Mouse (Mus musculus): Measurements from ENCODE around the gene 4930432M17Rik. TPM values are rescaled to one million over a fixed set of nuclear protein-coding genes. Genes with fewer than 3 reads are reported as not detected.

4930432M17Rik gene
- polyA plus RNA-seq, 1 experiment from 2014 or later = not detected

DNA sequence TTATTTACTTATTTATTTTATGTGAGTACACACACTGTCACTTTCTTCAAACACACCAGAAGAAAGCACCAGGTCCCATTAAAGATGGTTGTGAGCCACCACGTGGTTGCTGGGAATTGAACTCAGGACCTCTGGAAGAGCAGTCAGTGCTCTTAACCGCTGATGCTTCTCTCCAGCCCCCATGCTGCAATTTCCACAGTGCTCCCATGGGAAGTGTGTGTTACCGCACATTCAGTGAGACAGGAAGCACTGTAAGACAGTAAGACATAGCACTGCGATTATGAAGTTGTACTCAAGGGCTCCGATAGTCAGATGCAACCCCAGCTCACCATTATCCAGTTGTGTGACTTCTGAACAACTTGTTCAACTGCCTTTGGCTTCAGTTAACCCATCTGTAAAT lies 45.9 kb downstream of the 4930432M17Rik start:
- 90% methylated on average over 5 of the region's 5 CpGs for WGBS
- H3K27me3 ChIP-seq (ENCODE audit: control insufficient read depth, insufficient read depth, low read length) = no peaks in the 10 kb centered on the region
- ATAC-seq (ENCODE audit: insufficient read depth, low FRiP score, low TSS enrichment) = no peak

GRCm38 (mm10) chr3:121718679-121719078 lies 48.1 kb downstream of the 4930432M17Rik start:
- Histone ChIP-seq H3K4me2 (ENCODE audit: low read depth) (no peak overlapping the region), H3K4me1 (ENCODE audit: control insufficient read depth, insufficient read depth, low read length) (peaks cover 7% of the 10 kb centered on the region; the same call in 1 of the 2 replicates), H3K27me3 (ENCODE audit: control insufficient read depth, insufficient read depth, low read length) (no peaks in the 10 kb centered on the region; the same call in 1 of the 2 replicates), H3K9ac (ENCODE audit: low read length) (no peak overlapping the region), H3K9me3 (ENCODE audit: control insufficient read depth, low read length) (no peaks in the 10 kb centered on the region), H3K27ac (ENCODE audit: low read depth, low read length) (no peak overlapping the region), H3K4me3 (ENCODE audit: low read depth, low read length) (no peak overlapping the region), H3K36me3 (ENCODE audit: control insufficient read depth, insufficient read depth, low read length) (no peaks in the 10 kb centered on the region)
- DNase-seq (ENCODE audit: low spot score) (no peak), ATAC-seq (ENCODE audit: insufficient read depth, low FRiP score, low TSS enrichment) (no peak)
- 83% methylated on average over 8 of the region's 8 CpGs for WGBS

More for the DNA sequence above, 45.9 kb downstream of the 4930432M17Rik start:
- Histone ChIP-seq H3K9ac (ENCODE audit: low read length) (no peak overlapping the region), H3K4me1 (ENCODE audit: control insufficient read depth, insufficient read depth, low read length) (0 out of 2 replicates have a peak, but pooled peaks cover 2% of the 10 kb centered on the region), H3K27ac (ENCODE audit: low read depth, low read length) (no peak overlapping the region), H3K36me3 (ENCODE audit: control insufficient read depth, insufficient read depth, low read length) (no peaks in the 10 kb centered on the region), H3K9me3 (ENCODE audit: control insufficient read depth, low read length) (no peaks in the 10 kb centered on the region), H3K4me2 (ENCODE audit: low read depth) (no peak overlapping the region), H3K4me3 (ENCODE audit: low read depth, low read length) (no peak overlapping the region)
- DNase-seq (ENCODE audit: low spot score) = no peak

DNA sequence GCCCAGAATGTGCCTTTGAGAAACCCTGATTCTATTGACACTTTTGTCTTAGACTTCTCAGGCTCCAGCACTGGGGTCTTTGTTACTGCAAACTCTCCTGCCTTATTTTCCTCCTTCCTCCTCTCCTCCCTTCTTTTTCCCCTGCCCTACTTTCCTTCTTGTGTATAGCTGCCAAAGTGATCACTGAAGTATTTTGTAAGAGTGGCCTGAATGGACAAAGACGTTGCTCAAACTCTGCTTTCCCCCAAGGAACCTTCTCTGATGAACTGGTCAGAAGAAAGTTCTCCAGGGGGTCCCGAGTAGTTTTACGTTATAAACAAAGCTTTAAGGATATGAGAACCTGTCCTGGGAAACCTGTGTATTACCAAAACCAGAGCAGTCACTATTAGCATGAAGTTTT lies 49.1 kb downstream of the 4930432M17Rik start:
- ATAC-seq (ENCODE audit: insufficient read depth, low FRiP score, low TSS enrichment) (no peak), DNase-seq (ENCODE audit: low spot score) (no peak)
- 84% methylated on average over 3 of the region's 3 CpGs for WGBS
- no peak overlapping the region for H3K27ac ChIP-seq (ENCODE audit: low read depth, low read length)
- peaks cover 5% of the 10 kb centered on the region; the same call in 1 of the 2 replicates for H3K27me3 ChIP-seq (ENCODE audit: control insufficient read depth, insufficient read depth, low read length)
- H3K4me1 ChIP-seq (ENCODE audit: control insufficient read depth, insufficient read depth, low read length) = peaks cover 9% of the 10 kb centered on the region; the same call in 1 of the 2 replicates
- H3K36me3 ChIP-seq (ENCODE audit: control insufficient read depth, insufficient read depth, low read length) = no peaks in the 10 kb centered on the region
- H3K9ac ChIP-seq (ENCODE audit: low read length) = no peak overlapping the region
- no peak overlapping the region for H3K4me2 ChIP-seq (ENCODE audit: low read depth)
- no peak overlapping the region for H3K4me3 ChIP-seq (ENCODE audit: low read depth, low read length)
- no peaks in the 10 kb centered on the region for H3K9me3 ChIP-seq (ENCODE audit: control insufficient read depth, low read length)

- H3K4me1 ChIP-seq (ENCODE audit: control insufficient read depth, insufficient read depth, low read length) = peaks cover 9% of the 10 kb centered on the region; the same call in 1 of the 2 replicates
- no peaks in the 10 kb centered on the region for H3K36me3 ChIP-seq (ENCODE audit: control insufficient read depth, insufficient read depth, low read length)
- DNase-seq (ENCODE audit: low spot score) = no peak
- H3K27me3 ChIP-seq (ENCODE audit: control insufficient read depth, insufficient read depth, low read length) = peaks cover 5% of the 10 kb centered on the region; the same call in 1 of the 2 replicates
- no peak overlapping the region for H3K4me2 ChIP-seq (ENCODE audit: low read depth)
- no peak for ATAC-seq (ENCODE audit: insufficient read depth, low FRiP score, low TSS enrichment)
- no peak overlapping the region for H3K27ac ChIP-seq (ENCODE audit: low read depth, low read length)
- no peaks in the 10 kb centered on the region for H3K9me3 ChIP-seq (ENCODE audit: control insufficient read depth, low read length)
- no peak overlapping the region for H3K9ac ChIP-seq (ENCODE audit: low read length)
- H3K4me3 ChIP-seq (ENCODE audit: low read depth, low read length) = no peak overlapping the region
- 51% methylated on average over 14 of the region's 14 CpGs for WGBS
Observed at GRCm38 (mm10) chr3:121720801-121721690, 50.5 kb downstream of the 4930432M17Rik start.

GRCm38 (mm10) chr3:121721691-121722070 lies 51.1 kb downstream of the 4930432M17Rik start:
- Histone ChIP-seq H3K4me3 (ENCODE audit: low read depth, low read length) (no peak overlapping the region), H3K4me1 (ENCODE audit: control insufficient read depth, insufficient read depth, low read length) (peaks cover 9% of the 10 kb centered on the region; the same call in 1 of the 2 replicates), H3K4me2 (ENCODE audit: low read depth) (no peak overlapping the region), H3K27me3 (ENCODE audit: control insufficient read depth, insufficient read depth, low read length) (peaks cover 5% of the 10 kb centered on the region; the same call in 1 of the 2 replicates), H3K9ac (ENCODE audit: low read length) (no peak overlapping the region), H3K27ac (ENCODE audit: low read depth, low read length) (no peak overlapping the region), H3K36me3 (ENCODE audit: control insufficient read depth, insufficient read depth, low read length) (no peaks in the 10 kb centered on the region), H3K9me3 (ENCODE audit: control insufficient read depth, low read length) (no peaks in the 10 kb centered on the region)
- ATAC-seq (ENCODE audit: insufficient read depth, low FRiP score, low TSS enrichment) (no peak), DNase-seq (ENCODE audit: low spot score) (no peak)
- 64% methylated on average over 7 of the region's 7 CpGs for WGBS

- Histone ChIP-seq H3K9ac (ENCODE audit: low read length) (peak within 1 kb of the TSS; percentile 49), H3K27ac (ENCODE audit: low read depth, low read length) (no peak within 1 kb of the TSS), H3K4me1 (ENCODE audit: control insufficient read depth, insufficient read depth, low read length) (peaks cover 9% of the 10 kb centered on the region; the same call in 1 of the 2 replicates), H3K9me3 (ENCODE audit: control insufficient read depth, low read length) (no peaks in the 10 kb centered on the region), H3K36me3 (ENCODE audit: control insufficient read depth, insufficient read depth, low read length) (no peaks in the 10 kb centered on the region), H3K4me2 (ENCODE audit: low read depth) (peak within 1 kb of the TSS; percentile 50), H3K27me3 (ENCODE audit: control insufficient read depth, insufficient read depth, low read length) (peaks cover 5% of the 10 kb centered on the region; the same call in 1 of the 2 replicates), H3K4me3 (ENCODE audit: low read depth, low read length) (peak within 1 kb of the TSS; percentile 62)
- DNase-seq (ENCODE audit: low spot score) (peak; percentile 88), ATAC-seq (ENCODE audit: insufficient read depth, low FRiP score, low TSS enrichment) (peak; percentile 86)
- under 1% methylated on average over 66 of the region's 73 CpGs for WGBS
Observed at GRCm38 (mm10) chr3:121722971-121723844, 52.6 kb downstream of the 4930432M17Rik start, which contains the start of gene F3. Gene F3 (plus strand): TSS chr3:121723537.

GRCm38 (mm10) chr3:121723968-121724524 lies 53.5 kb downstream of the 4930432M17Rik start:
- DNase-seq (ENCODE audit: low spot score) = no peak
- WGBS = 8% methylated on average over 20 of the region's 20 CpGs
- no peaks in the 10 kb centered on the region for H3K9me3 ChIP-seq (ENCODE audit: control insufficient read depth, low read length)
- H3K27ac ChIP-seq (ENCODE audit: low read depth, low read length) = no peak overlapping the region
- H3K4me1 ChIP-seq (ENCODE audit: control insufficient read depth, insufficient read depth, low read length) = peaks cover 9% of the 10 kb centered on the region; the same call in 1 of the 2 replicates
- no peak for ATAC-seq (ENCODE audit: insufficient read depth, low FRiP score, low TSS enrichment)
- peaks cover 5% of the 10 kb centered on the region; the same call in 1 of the 2 replicates for H3K27me3 ChIP-seq (ENCODE audit: control insufficient read depth, insufficient read depth, low read length)
- H3K4me3 ChIP-seq (ENCODE audit: low read depth, low read length) = peak overlapping the region; percentile 62
- H3K9ac ChIP-seq (ENCODE audit: low read length) = peak overlapping the region; percentile 14; the same call in 1 of the 2 replicates
- no peaks in the 10 kb centered on the region for H3K36me3 ChIP-seq (ENCODE audit: control insufficient read depth, insufficient read depth, low read length)
- peak overlapping the region; percentile 50 for H3K4me2 ChIP-seq (ENCODE audit: low read depth)

DNA sequence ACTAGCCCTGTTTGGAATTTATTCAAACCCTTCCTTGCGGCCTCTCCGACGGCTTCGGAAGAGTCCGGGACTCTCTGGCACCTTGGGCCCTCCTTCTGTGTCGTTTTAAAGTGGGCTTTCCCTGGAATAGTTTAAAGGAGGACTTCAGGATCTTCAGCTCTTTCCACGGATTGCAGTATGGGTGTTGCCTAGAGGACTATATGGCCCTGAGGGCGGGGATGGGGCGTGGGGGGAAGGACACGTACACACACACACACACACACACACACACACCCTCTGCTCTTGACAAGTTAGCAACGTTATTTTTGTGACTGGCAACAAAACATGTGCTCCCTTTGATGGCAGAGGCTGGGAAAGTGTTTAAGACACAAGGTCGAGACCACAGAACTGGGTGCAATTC lies 54.0 kb downstream of the 4930432M17Rik start:
- H3K27me3 ChIP-seq (ENCODE audit: control insufficient read depth, insufficient read depth, low read length) = peaks cover 5% of the 10 kb centered on the region; the same call in 1 of the 2 replicates
- no peak overlapping the region for H3K27ac ChIP-seq (ENCODE audit: low read depth, low read length)
- H3K4me1 ChIP-seq (ENCODE audit: control insufficient read depth, insufficient read depth, low read length) = peaks cover 9% of the 10 kb centered on the region; the same call in 1 of the 2 replicates
- no peaks in the 10 kb centered on the region for H3K36me3 ChIP-seq (ENCODE audit: control insufficient read depth, insufficient read depth, low read length)
- H3K9ac ChIP-seq (ENCODE audit: low read length) = peak overlapping the region; percentile 14; the same call in 1 of the 2 replicates
- H3K9me3 ChIP-seq (ENCODE audit: control insufficient read depth, low read length) = no peaks in the 10 kb centered on the region
- peak overlapping the region; percentile 50 for H3K4me2 ChIP-seq (ENCODE audit: low read depth)
- WGBS = 36% methylated on average over 12 of the region's 12 CpGs
- H3K4me3 ChIP-seq (ENCODE audit: low read depth, low read length) = peak overlapping the region; percentile 62
- DNase-seq (ENCODE audit: low spot score) = no peak
- ATAC-seq (ENCODE audit: insufficient read depth, low FRiP score, low TSS enrichment) = no peak
